Mouse (Mus musculus) NIH3T3 (cell line): ENCODE data around the gene Dok4.

ENCODE experiments used
- DNase-seq: peaks from one replicate; pipeline ENCODE4 v3.0.0-alpha.2; 2012; ENCODE audit warnings: low read depth

Dok4 gene

DNA sequence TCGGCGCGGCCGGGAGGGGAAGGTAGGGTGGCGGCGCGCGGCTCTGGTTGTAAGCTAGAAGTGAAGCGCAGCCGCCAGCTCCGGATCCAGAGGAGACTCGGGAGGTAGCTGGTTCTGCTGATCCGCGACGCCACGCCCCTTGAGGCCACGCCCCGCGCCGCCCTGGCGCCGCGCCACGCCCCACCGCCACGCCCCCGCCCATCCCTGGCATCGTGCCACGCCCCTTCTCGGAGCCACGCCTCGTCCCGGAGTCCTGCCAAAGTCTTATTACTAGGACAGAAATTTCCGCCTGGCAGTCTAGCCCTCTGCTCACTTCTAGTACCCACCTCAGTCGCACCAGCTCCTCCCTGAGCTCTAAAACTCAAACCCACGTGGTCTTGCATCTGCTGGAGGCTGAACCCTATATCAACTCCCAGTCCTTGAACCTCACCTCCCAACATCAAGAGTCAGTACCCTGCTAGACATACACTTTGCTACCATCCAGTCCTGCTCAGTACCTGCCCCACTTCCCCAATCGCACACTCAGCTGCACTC, at the start of gene Dok4:
Gene Dok4 (minus strand): TSS at position 134 of the 534 bp plus-strand sequence.
- peak; percentile 94 for DNase-seq

DNA sequence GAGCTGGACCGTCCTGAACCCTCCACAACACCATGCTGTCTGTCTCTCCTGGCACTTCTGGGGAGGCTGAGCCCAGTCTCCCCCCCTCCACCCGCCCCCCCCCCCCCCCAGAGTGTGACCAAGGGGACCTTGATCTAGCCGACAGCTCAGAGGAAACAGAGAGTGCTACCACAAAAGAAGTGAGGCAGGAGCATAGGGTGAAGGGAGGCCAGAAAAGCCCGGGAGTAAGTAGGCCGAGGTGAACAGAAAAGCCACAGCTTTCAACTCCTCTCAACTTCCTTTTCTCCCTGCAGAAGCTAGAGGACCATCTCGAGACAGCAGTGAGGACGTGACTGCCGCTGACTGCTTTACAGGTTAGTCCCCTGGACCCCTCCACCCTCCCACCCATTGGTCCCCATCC, 47.3 kb upstream of the Dok4 start, which contains the start of gene Adgrg5:
Gene Adgrg5 (plus strand): TSS at position 290 of the 400 bp plus-strand sequence.
- no peak for DNase-seq

DNA sequence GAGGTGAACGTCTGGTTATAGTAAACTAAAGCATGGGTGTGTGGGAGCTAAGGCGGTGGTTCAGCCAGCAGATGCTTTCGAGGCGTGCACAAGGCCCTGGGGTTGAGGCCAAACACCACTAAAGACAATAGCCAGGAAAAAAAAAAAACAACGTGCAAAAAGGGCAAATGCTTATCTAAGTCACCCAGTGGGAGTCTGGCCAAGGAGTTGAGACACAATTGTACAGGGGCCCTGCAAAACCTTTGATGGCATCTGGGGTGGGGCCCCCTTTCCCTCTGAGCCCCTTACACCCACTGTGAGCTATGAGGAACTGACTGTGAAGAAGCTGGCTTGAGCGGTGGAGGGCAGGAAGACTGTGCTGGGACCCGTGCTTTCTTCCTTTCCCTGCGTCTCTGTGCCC, 46.5 kb upstream of the Dok4 start:
- DNase-seq, result peak; percentile 13

DNA sequence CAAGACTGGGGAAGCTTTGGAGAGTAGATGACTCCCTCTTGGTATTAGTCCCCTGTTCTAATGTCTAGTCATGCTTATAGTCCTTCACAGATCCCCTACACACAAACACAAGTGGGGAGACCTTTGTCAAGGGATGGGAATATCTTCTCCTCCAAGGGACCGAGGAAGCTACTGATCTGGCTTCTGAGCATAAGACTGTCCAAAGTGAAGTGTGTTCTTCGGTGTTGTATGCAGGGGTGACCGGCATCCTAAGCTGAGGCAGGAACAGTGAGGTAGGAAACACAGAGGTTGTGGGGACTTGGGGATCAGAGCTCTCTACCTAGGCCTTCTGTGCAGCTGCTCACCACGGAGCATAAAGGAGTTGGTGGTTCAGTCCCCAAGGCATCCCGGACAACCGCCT, 46.0 kb upstream of the Dok4 start:
- DNase-seq, result no peak

DNA sequence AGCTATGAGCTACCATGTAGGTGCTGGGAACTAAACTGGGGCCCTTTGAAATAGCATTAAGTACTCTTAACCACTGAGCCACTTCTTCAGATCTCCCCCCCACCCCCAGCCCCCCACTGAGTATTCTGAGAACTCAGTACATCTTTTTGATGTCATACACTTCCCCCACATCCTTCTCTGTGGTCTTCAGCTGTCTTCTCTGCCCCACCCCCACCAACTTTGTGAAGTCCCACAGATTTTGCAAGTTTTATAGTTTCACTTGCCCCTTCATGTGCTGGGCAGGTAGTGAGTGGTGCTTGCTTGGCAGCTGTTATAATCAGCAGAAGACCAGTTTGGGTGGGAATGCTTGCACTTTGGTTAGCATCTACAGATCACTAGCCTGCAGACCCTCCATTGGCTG, 43.1 kb upstream of the Dok4 start:
- no peak for DNase-seq

DNA sequence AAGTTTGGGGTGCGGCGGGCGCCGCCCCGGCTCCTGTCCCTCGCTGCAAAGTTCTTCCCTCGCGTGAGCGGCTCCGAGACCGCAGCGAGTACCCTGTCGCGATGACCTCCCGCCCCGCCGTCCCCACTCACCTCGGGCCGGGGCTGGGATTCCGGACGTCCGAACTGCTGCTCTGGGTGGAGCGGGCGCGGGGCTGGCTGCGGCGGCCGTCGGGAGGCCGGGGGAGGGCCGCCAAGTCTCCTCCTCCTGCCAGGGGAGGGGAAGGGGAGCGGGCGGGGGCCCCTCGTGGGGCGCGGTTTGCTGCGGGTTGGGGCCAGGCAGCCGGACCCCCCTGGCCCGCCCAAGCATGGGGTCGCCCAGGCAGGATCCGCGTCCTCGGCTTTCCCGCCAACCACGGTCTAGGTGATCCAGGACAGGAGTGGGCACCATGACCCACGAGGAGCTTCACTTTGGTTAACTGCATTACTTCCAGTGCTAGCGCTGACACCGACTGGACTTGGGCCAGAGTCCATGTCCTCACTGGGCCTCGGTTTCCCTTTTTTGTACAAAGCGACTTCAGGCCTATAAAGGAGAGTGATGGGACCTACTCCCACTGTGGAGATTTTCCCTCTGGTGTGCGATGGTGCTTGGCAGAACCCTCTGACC, 41.8 kb upstream of the Dok4 start, which contains the start of gene Ccdc102a:
Gene Ccdc102a (minus strand): TSS at position 248 of the 645 bp plus-strand sequence.
- peak; percentile 78 for DNase-seq

DNA sequence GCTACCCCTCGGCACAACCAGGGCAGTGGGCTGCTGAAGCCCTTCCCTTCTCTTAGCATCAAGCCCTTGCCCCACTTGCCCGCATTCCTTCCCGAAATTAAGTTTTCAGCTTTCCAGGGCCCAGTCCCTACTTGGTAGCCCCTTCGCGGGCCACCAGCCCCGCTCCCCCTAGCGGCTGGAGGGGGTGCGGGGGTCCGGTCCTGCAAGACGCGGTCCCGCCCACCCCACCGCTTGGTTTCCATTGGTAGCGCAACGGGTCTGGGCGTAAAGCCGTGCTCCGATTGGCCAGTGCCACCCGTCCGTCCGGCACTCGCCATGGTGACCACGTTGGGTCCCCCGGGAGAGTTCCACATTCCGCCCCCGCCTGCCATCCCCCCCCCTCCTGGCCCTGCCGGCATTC, 41.2 kb upstream of the Dok4 start:
- peak; percentile 99 for DNase-seq

DNA sequence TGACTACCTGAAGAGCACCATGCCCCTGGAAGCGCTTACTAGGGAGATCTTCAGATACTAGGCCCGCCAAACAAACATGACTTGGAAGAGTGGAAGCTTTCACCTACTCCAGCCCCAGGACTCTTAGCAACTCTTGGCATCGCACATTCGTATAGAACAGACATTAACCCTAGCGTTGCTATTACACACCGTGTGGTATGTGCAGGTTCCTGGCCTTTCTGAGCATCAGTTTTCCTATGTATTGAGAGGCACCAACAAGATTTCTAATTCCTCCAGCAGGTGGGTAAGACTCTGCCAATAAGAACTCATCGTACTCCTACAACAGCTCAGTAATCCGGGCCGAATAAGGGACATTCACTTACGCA, 40.8 kb upstream of the Dok4 start:
- DNase-seq, result no peak

DNA sequence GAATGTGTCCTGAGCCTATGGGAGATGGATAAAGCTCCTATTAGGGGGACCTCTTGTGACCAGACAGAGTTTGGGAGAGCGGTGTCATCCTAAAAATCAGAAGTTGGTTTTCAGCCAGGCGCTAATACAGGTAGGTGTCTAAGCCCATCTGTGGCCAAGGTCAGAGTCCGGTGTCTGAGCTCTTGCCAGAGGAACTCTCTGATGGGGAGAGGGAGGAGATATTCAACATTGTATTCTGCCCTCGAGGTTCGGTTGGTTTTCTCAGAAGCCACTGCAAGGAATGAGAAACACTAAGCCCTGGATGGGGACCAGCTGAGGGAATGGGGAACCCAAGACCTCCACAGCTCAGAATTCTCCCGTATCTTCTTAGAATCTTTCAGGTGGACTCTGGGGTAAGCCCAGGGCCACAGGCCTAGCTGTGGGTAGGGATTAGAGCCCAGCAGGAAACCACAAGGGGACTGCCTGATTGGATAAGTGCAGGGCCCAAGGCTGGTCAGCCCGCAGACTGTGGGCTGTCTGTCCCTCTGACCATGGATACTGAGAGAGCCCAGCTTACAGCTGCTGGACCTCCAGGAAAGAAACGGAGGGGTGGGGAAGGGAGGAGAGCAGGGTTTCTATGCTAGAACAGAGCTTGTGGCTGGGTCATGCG, 40.3 kb upstream of the Dok4 start:
- peak; percentile 36 for DNase-seq

DNA sequence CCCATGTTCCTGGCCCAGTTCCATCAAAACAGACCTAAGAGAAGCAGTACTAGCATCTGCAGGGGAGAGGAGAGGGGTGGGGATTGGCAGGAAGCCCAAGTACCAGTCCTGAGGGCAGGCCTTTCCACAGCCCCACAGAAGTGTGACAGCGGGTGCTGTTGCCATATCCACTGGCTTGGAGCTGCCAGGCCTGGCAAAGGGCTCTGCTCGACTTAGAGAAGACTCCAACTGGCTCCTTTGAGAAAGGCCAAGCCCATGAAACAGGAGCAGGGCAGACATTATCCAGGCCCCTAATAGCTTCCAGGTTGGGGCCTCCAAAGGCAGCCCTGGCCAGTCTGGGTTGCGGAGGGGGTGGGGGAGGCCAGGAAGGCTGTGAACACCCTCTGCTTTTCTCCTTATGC, 38.6 kb upstream of the Dok4 start:
- DNase-seq, result peak; percentile 78

DNA sequence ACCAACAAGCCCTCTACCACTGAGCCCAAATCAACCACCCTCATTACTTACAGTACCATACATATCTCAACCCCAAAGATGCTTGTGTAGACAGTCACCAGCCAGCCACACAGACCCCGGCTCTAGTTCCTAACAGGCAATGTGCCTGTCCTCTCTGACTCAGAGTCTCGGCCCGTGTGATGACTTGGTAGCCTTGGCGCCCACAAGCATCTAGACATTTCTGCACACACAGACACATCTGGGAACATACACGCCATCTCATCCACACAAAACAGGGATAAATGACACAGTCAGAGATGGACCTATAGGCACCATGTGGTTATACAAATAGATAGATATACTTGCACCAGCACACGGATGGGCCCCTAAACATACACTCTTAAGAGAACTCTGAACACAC, 38.1 kb upstream of the Dok4 start:
- DNase-seq, result peak; percentile 37

DNA sequence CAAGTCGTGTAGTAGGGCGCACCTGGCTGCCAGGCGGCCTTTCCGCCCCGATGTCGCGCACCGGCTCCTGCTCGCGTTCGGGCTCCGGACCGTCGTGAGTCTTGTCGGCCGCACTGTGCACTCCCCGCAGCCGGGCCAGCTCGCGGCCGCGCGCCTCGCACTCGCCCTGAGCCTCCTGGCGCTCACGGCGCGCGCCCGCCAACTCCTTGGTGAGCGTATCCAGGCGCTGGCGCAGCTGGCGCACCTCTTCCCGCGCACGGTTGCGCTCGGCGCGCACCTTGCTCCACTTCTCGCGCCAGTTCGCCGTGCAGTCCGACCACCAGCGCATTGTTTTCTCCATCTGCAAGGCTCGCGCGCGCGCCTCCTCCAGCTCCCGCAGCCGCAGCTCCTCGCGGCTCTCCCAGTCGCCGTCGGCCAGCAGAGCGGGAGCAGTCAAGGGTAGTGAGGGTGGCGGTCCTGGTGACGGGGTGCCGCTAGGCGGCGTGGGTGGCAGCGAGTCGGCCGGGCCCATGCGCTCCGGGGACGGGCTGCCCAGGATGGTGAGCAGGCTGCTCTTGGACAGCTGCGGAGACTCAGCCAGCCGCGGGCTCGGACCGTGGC, 37.0 kb upstream of the Dok4 start:
- no peak for DNase-seq

DNA sequence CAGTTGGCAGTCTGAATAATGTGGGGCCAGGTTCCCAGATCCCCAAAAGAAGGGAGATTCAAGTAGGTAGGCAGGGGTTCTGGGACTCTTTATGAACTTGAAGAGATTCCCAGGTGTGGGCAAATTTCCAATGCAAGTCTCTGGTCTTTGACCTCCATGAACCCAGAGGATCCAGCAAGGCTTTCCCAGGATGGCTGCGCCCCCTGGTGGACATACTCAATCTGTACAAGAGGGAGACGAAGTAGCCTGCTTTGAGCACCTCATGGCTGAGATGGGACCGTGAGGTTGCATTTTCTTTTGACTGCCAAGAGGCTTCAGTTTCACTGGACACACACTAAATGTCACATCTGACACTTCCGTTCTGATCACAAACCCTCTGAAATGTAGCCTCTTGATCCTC, 32.7 kb upstream of the Dok4 start:
- peak; percentile 87 for DNase-seq

DNA sequence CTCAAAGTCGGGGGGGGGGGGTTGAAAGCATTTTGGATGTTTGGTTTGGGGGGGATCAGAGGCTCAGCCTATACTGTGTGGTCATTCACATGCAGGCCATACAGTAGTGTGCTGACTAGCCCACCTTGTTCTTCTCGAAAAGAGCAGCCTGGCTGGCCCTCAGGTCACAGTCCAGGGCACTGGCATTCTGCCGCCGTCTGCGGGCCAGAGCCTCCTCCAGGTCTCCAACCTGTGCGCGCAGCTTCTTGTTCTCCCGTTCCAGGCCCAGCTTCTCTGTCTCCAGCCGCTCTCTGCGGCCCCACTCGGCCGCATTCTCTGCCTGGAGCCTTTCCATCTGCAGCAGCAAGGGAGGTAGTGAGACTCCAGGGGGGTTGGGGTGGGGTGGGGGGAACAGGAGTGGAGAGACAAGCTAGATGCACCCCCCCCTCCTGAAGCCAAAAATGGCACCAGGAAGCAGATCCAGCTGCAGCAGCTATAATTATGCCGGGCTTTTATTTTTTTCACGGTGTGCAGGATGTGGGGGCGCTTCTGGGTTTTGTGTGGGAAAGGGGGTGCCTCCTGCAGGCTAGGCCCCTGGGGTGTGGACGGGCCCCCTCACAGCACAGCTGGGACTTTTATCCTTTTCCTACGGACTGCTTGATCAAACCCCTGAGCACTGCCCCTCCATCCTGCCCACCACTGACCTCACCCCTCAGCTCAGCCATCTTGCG, 31.6 kb upstream of the Dok4 start:
- no peak for DNase-seq

DNA sequence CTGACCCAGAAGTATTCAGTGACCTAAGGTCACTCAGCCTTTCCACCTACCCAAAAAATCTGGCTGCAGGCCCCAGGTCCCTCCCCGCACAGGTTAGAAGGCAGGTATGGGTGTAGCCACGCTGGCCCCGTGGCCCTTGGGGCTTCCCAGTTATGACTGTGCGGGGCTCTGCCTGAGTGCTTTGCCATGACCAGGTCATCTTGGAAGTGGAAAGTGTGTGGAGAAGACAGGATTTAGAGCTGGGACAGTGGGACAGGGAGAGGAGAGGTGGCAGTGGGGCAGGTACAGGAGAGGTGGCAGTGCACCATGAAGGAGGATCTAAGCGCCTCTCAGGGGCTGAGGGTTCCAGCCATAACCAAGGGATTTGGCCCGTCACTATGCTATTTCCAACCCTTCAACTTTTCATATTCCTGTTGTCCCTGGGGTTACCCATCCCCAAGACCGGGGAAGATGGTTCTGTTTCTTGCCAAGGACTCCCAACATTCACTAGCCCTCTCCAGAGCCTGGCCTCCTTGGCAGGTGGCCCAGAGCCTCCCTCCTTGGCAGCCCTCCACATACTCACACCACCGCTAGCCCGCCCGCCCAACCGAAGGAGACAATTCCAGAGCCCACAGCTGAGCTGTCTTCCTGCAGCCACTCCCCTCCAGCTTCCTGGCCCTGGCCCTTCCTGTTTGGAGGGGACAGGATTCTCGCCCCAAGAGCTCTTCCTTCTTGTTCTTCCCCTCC, 28.5 kb upstream of the Dok4 start:
- peak; percentile 86 for DNase-seq

DNA sequence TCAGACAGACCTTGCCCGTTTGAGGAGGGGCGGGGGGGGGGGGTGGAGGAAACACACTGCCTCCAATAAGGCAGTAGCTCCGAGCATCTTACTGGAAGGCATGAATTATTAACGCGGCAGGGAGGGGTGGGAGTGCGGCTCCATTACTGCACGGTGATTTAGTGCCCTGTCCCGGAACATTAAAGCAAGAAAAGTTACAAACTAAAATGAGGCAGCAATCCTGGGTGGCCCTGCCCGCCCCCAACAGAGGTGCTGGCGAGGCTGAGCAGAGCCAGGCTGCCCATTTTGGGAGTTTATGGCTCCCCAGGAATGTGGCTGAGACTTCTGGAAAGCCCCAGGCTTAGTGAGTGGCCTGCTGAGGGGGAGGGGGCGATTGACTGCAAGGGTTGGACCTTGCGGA, 27.6 kb upstream of the Dok4 start:
- no peak for DNase-seq

DNA sequence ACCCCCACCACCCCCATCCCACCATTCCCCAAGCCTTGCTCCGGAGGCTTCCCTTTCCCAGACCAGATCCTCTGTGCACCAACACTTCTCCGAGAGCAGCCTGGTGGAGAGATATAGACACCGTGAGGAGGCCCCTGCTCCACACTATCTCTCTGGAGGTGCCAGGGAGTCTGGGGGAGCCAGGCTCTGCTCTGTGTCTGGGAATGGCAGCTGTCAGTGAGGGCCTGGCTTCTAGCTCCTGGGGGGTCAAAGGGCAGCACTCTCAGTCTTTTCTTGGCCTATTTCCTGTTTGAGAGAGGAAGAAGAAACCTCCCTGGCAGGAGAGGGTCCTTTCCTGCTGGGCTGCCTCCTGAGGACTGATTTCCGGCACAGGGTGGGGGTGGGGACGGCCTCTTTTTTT, 24.9 kb upstream of the Dok4 start:
- DNase-seq, result no peak

DNA sequence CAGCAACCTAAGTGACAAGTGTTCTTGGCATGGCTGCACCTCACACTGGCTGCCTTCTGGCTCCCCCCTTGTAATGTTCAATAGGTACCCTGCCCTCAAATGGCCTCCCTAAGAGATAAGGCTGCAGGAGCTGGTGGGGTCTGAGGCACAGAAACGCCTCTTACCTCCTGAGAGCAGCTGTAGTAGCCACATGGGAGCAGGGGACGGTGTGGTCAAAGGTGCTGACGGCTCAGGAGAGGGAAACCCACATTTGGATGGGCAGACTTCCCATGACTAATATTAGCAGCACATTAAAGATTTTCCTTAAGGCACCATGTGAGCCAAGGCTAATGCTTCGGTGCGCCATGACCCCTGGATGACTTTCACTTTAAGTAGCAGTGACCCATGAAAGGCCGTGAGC, 24.5 kb upstream of the Dok4 start:
- peak; percentile 39 for DNase-seq

DNA sequence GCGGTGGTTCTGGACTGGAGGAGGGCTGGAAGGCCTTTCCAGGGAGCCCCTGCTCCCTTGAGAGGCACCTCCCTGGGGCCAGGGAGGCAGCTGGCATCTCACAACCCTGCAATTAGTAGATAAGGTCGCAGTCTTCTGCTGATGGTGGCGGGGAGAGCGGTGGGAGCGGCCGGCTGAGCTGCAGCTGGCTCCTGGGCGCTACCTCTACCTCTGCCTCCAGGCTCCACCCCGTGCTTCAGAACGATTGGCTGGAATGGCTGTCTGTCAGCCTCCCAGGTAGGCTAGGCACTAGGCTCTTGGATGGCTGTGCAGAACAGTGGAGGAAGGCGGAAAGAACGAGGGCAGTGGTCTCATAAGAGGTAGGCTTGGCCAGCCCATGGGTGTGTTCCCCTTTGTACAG, 23.1 kb upstream of the Dok4 start:
- no peak for DNase-seq

DNA sequence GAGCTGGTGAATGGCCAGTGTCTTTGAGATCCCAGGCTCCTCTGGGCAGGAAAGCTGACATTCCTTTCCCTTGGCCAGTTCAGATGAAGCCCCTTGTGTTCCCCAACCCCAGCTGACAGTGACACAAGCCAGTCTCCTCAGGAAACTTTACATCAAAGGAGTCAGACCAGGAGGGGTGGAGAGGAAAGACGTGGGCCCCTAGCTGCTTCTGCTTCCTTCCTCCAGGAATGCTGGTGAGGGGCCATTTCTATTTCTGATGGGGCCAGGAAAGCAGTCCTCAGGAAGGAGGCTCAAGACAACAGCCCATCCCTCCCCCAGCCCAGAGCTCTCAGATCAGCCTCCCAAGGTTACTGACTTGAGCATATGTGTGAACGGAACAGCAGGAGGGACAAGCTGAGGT, 16.8 kb upstream of the Dok4 start:
- DNase-seq, result no peak

DNA sequence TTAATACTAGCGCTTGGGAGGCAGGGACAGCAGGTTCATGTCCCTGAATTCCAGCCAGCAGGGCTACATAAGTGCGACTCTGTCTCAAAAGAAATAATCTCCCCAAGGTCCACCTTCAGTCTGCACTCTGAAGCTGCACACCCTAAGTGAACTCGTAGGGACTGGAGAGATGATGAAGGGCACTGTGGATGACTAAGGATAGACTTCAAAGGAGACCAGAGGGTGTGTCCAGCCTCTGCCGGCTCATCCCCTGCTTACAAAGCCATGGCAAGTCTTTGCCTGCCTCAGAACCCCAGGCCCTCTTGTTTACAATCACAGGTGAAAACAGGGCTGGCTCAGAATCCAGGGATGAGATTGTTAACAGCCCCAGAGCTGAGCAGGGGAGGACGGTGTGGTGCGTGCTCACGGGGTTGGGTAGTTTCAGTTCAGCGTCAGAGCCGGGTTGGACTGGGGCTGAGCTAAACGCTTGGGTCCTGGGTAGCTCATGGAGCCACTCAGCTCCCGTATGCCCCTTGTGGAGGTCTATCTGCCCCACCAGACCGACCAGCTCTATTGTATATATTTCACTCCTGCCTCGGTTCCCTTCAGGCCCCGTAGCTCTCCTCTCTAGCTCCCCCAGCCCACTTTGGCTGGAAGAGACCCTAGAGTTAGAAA, 12.4 kb upstream of the Dok4 start:
- DNase-seq, result no peak
